Mouse (Mus musculus) heart, adult 11 months (tissue): ENCODE data around the gene Tnni2.
"Not testable (repeated sequence)": the region's sequence is repeated elsewhere in the genome, so short reads cannot be mapped to it uniquely, and the experiment has no call there.

ENCODE experiments used
- DNase-seq: peaks from one replicate; pipeline ENCODE4 v3.0.0; 2022

The Tnni2 gene

DNA sequence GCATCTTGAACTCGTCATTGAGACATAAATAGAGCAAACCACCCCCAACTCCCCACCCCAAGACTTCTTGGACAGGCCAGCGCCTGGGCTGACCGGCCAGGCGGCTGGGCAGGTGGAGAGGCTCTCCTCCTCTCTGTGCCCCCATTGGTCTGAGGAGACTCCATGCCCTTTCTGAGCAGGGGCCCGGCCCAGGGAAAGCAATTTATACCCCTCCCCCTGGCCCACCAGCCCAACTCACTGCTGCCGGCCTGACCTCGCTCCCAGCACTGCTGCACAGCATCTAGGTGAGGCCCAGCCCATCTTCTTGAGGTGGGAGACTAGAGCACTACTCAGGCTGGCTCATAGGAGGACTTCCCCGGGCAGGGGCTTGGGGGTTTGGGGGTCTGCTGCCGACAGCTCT is at the start of gene Tnni2:
Tnni2 (plus strand) TSS at position 224 of the 400 bp plus-strand sequence.
- peak; percentile 91 for DNase-seq

GRCm38 (mm10) chr7:142393191-142393590 is 48.4 kb upstream of the Tnni2 start:
- DNase-seq = peak; percentile 94

DNA sequence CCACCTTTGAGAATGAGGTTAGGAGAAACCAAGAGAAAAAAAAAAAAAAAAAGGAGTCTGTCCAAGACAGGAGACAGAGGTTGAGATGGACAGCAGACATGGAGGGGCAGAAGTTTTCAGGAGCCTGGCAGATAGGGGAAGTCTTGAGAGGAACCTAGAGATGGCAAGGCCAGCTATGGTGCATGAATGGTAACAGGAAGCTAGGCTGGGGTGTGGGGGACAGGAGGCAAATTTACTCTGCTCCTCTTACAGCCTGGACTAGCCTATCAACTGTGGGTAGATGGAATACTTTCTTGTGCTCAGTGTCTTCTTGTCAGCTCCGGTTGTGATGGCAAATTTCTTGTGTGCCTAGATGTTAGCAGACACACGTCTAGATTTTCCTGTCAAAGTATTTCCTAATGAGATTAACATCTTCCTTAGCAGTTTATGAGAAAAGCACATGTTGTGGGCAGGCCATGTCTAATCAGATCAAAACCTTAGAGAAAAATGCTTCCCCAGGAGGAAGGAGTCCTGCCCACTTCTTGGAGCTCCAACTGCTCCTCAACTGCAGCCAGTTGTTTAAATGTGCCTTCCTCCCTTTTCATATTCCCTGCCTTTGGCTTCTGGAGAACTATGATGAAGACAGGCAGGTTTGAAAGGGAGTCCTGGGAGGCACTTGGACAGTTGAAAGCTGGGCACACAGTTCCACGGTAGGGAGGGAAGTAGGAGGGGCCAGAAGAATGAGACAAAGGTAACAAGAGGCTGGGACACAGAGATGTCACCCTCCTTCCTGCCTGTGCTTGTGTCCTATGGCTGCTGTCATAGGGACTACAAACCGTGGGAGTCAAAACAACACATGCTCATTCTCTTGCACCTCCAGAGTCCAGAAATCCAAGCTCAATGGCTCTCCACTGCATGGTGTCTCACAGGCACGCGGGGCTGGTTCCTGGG is 47.1 kb upstream of the Tnni2 start:
- peak; percentile 96 for DNase-seq

DNA sequence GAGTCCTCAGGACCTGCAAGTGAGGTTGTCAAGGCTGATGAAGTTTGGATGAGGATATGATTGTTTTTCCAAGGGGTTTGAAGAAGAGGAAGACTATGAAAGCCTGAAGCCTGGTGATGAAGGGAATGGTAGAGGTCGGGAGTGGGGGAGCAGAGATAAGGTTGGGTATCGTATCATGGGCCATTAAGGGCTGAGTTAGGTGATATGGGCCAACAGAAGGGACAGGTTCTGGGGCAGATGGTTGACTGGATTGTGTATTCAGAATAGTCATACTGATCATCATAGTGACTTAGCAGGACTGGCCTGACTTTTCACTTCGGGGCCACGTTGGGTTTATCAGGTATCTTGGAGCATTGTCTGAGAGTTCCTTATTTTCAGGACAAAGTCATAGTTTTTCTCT is 46.1 kb upstream of the Tnni2 start:
- DNase-seq = no peak

GRCm38 (mm10) chr7:142396611-142397010 is 45.0 kb upstream of the Tnni2 start:
- peak; percentile 89 for DNase-seq

DNA sequence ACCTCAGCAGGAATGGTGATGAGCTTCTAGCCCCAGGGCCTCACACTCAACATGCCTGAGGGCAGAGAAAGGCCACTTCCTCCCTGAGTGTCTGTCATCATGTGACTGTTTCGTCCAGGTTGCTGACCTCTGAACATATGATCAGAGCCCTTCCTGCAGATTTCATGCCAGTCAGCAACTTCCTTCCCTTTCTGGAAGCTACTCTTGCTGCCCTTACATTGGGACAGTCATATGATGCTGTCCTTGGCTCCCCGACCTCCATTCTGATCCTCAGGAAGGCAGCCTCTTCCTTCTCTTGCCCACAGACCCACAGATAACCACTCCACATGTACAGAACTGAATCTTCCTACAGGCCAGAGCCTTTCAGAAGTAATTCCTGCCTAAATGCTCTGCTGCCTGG is 43.6 kb upstream of the Tnni2 start:
- DNase-seq = peak; percentile 97

DNA sequence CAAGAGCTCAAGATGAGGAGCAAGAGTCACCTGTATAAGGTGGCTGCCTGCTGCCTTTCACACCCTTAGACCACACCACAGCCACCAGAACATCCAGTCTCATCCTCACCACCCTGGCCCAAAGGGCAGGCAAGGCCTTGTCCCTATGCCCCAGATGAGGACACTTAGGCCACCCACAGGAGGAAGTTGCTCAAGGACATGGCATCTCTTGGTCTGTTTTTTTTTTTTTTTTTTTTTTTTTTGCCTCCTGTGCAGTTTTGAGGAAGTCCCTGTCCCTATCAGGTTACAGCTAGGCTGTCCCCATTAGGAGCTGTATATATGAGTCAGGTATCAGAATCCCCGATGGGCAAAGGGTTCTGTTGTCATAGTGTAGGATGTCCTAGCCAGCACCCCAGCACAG is 42.4 kb upstream of the Tnni2 start:
- DNase-seq = peak; percentile 93

DNA sequence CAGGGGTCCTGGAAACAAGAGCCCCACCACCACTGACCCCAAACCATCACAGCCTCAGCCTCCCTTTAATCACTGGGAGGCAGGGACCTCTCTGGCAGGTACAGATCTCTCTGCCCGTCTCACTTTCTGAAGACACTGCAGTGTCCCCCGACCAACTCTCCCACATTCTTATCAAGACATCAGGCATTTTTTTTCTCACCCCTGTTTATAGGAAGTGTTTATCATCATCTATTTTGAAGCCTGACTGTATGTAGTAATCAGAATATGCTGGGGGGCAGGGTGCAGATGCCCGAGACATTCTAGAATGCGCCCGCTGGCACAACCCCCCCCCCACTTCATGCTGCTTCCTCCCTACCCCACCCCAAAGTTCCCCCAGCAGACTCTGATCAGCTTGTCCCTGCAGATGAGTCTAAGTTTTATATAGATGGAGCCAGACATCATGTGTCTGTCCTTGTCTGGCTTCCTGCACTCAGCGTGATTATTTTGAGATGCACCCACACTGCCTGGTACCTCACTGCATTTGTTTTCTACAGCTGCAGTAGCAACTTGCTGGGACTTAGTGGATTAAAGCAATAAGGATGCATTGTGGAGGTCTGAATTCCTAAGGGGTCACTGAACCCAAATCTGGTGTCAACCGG is 41.4 kb upstream of the Tnni2 start:
- DNase-seq = peak; percentile 87

DNA sequence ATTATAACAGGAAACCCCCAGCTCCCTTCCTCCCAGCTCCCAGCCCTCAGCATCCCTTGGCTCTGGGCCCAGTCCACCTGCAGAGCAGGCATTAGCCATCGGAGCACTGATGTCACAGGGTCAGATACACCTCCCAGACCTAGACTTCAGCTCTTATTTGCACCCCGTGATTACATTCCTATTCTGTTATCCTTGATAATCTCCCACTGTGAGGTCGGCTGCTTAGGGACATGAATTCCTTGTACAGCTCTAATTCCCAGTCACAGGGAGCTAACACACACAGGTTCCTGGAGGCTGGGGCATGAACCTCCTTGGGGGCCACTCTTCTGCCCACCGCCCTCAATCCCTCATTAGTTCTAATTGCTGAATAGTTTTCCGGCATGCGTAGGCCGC is 40.9 kb upstream of the Tnni2 start:
- DNase-seq = peak; percentile 92

DNA sequence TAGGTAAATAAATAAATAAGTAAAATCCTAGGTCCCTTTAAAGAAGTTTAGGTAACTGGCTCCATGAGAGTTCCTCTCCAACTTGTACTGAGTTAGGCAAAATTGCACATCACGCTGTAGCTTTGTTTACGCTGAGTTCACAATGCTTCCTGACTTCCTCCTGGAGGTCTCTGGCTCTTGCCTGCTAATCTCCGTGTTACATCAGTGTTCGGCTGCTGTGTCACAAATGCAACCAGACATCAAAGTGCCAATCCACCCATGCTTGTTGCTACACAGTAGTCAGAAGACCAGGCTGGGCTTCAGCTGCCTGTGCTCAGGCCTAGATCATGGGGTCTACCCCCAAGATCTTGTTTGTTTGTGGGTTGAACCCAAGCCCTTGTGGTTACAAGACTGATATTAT is 38.0 kb upstream of the Tnni2 start:
- no peak for DNase-seq

- DNase-seq = not testable (repeated sequence)
Observed at GRCm38 (mm10) chr7:142405134-142405533, 36.5 kb upstream of the Tnni2 start.

DNA sequence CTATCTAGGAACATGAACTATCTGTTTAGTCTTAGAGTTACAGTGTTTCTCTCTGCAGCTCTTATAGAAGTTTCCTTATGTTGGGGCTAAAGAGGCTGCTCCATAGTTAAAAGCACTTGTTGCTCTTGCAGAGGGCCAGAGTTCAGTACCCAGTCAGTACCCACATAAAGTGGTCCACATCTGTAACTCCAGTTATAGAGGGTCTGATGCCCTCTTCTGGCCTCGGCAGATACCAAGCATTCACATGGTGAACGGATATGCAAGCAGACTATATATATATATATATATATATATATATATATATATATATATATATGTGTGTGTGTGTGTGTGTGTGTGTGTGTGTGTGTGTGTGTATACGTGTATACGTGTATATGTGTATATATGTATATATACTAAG is 33.7 kb upstream of the Tnni2 start:
- DNase-seq = no peak

DNA sequence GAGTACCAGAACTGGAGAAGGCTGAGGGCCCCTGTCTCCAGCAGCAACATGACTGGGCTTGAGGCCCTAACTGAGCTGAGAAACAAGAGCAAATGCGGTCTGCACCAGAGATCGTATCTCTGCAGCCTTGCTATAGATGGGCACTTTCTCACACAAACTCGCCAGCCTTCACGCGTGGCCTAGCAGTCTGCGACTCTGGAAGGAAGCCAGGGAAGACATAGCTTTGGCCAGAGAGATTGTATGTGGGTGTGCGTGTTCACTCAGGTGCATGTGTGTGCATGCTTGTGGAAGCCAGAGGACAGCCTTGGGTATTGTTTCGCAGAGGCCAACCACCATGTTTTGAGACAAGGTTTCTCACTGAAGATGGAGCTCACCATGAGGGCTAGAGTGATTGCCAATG is 32.9 kb upstream of the Tnni2 start:
- no peak for DNase-seq

DNA sequence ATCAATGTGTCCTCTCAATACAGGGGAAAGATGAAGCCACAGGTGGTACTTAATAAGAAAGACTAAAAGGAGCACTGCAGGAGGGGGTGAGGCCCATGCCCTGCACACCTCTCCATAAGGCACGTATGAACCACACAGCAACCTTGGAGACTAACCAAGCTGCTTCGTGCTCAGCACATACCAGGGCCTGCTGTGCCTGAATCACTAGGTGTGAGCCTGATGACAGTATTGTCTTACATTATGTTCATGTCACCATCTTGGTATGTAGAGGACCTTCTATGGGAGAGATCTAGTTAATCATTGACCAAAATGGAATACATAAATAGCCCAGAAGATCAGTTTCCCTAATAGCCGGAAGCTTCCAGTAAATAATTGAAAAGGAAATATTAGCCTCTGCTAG is 32.0 kb upstream of the Tnni2 start:
- DNase-seq = no peak

- no peak for DNase-seq
Observed at GRCm38 (mm10) chr7:142413285-142413684, 28.3 kb upstream of the Tnni2 start.

DNA sequence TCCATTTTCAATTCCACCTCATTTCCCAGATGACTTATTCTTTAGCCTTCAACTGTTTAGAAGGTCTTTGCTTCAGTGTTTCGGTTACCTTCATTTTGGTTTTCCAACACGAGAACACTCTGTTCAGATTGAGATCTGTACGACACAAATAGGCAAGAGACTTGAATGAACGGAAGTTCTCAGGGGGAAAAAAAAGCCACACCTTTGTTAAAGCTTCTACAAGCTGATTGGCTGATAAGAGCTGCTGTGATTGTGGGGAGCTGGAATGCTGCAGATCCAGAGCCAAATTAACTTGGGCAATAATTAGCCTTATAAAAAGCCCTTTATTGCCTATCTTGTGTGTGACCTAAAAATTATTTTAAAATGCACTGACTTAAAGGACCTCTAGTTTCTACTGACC is 26.3 kb upstream of the Tnni2 start:
- peak; percentile 94 for DNase-seq

- DNase-seq = peak; percentile 91
Observed at GRCm38 (mm10) chr7:142416225-142416624, 25.4 kb upstream of the Tnni2 start.

- peak; percentile 95 for DNase-seq
Observed at GRCm38 (mm10) chr7:142418027-142418426, 23.6 kb upstream of the Tnni2 start.

GRCm38 (mm10) chr7:142418679-142419078 is 22.9 kb upstream of the Tnni2 start:
- DNase-seq = no peak

GRCm38 (mm10) chr7:142419887-142420286 is 21.7 kb upstream of the Tnni2 start:
- no peak for DNase-seq

- no peak for DNase-seq
Observed at GRCm38 (mm10) chr7:142421826-142422225, 19.8 kb upstream of the Tnni2 start.

DNA sequence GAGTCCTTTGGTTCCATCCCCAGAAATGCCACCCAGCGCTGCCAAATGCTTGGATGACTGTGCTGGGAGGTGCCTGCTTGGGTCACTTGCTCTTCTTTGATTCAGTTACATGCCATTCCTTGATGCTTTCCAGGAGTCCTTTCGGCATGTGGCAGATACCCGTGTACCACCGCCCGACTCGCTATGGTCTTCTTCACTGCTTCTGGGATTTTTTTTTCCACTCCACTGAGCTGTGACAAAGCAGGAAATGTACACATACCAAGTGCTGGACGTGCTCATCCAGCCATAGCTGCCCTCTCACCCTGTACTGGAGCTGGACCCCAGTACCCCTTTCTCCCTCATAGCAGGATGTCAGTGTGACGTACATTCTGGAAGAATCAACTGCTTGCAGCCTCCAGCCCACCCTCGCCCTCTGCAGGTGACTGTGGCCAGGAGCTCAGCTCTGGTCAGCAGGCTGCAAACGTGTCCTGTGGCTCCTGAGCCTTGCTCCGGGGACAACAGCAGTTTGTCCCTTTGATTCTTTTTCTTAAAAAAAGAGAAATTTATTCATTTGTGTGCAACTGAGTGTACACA is 15.9 kb upstream of the Tnni2 start:
- no peak for DNase-seq

DNA sequence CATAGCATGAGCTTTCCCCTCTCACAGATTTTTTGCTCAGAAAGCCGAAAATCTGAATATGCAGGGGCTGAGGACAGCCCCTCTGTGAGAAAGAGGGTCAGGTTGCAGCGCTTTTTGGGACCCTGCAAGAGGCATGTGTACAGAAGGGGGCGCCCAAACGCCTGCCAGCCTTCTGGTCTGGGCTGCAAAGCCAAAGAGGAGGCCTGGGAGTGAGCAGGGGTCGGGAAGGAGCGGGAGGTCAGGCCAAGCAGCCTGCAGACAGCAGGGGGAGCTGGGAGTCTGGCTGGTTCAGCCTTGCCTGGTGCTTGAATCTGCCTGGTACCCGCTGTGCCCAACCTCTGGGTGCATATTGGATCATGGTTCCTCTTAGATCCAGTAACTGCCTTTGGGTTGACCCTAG is 13.4 kb upstream of the Tnni2 start:
- no peak for DNase-seq

DNA sequence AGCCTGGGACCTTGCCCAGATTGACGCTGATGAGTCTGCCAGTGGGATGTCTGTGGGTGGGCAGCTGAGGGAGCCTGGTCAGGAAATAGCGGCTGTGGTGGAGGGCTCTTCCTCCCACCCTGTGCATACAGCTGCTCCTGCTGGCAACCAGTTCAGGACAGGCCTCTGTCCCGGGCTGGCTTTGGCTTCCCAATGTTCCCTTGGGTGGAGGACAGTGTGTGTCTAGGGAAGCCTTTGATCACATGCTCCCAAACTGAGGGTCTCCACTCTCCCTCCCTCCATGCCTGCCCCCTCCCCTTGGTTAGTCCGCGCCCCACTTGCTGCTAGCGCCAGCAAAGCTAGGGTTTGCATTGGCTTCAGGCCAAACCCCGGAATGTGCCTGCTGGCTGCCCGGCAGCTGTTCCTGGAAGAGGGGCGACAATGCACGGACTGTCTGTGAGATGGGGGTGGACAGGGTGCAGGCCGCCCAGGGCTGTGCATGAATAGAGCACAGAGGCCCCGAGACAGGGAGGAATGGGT is 11.4 kb upstream of the Tnni2 start:
- DNase-seq = peak; percentile 95
